Mouse (Mus musculus) liver, adult 2 months (tissue): ENCODE measurements at regions not wholly inside any gene's neighbourhood (a gene's known extent, or its start where the extent isn't known, plus 50 kb on each side); places are given as distances from the start of the nearest gene placed in this dataset.

Experiments used
- DNase-seq: peaks from one replicate; pipeline ENCODE4 v3.0.0-alpha.2; 2011; ENCODE audit warnings: low read depth, low spot score; ENCODE audit errors: extremely low read depth
- H3K27ac ChIP-seq: fragments of 200-500 bp; replicated peaks from 2 replicates; pipeline ENCODE4 v1.5.1; 2012; ENCODE audit warnings: low read depth, mild to moderate bottlenecking, control low read depth, inconsistent platforms, low read length; ENCODE audit not compliant: insufficient read depth
- H3K27me3 ChIP-seq: fragments of 200-500 bp; 2 replicates; pipeline ENCODE4 v1.6.1; 2012; ENCODE audit warnings: mild to moderate bottlenecking, moderate library complexity, low read length, inconsistent platforms; ENCODE audit not compliant: control insufficient read depth, insufficient read depth
- H3K36me3 ChIP-seq: fragments of 200-500 bp; 2 replicates; pipeline ENCODE4 v1.6.1; 2012; ENCODE audit warnings: low read length, inconsistent platforms; ENCODE audit not compliant: control insufficient read depth, insufficient read depth
- H3K4me1 ChIP-seq: fragments of 200-500 bp; 2 replicates; pipeline ENCODE4 v1.6.1; 2011; ENCODE audit warnings: low read length; ENCODE audit not compliant: control insufficient read depth, insufficient read depth
- H3K4me3 ChIP-seq: fragments of 200-500 bp; 2 replicates; pipeline ENCODE4 v1.5.1; 2011; ENCODE audit warnings: low read depth, mild to moderate bottlenecking, control low read depth, low read length, moderate library complexity; ENCODE audit not compliant: insufficient read depth
- H3K79me2 ChIP-seq: fragments of 200-500 bp; 2 replicates; pipeline ENCODE4 v1.6.1; 2012; ENCODE audit warnings: inconsistent platforms, mild to moderate bottlenecking, low read length, moderate library complexity; ENCODE audit not compliant: control insufficient read depth, insufficient read depth
- H3K9ac ChIP-seq: fragments of 200-500 bp; 2 replicates; pipeline ENCODE4 v1.6.1; 2012; ENCODE audit warnings: low read depth, mild to moderate bottlenecking, control low read depth, inconsistent platforms, low read length
- CTCF ChIP-seq: fragments of 200-500 bp; IDR thresholded peaks from 2 replicates; pipeline ENCODE4 v1.5.1; 2011; ENCODE audit warnings: low read depth, low read length, control low read depth
- POLR2A ChIP-seq: fragments of 200-500 bp; IDR thresholded peaks from 2 replicates; pipeline ENCODE4 v1.6.1; 2011; ENCODE audit warnings: low read length, control low read depth; ENCODE audit not compliant: insufficient read depth; ENCODE audit errors: extremely low read depth
- WGBS: fragments of 180-500 bp; shearing (Covaris S2); methylation state at CpG from one replicate; pipeline ENCODE4 v1.1.7; 2018; 5-methylcytosine and 5-hydroxymethylcytosine counted together

DNA sequence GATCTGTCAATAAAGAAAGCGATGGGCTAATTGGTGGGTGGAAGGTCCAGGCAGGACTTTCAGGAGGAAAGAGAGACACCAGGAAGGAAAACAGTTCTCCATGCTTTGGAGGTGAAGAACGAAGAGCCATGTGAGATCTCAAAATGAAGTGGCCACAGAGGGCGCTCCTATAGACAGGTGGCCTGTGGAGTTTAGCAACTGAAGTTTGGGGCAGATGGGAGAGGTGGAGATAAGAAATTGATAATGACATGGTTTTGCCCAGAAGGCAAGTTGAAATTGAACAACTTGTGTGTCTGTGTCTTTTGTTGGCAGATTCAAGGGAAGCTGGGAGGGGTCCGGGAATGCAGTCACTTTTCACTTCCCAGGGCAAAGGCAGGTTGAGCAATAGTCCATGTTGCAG is 170.2 kb upstream of the P2ry1 start:
- no peak for DNase-seq
- no peaks in the 10 kb centered on the region for H3K79me2 ChIP-seq
- H3K36me3 ChIP-seq: no peaks in the 10 kb centered on the region

DNA sequence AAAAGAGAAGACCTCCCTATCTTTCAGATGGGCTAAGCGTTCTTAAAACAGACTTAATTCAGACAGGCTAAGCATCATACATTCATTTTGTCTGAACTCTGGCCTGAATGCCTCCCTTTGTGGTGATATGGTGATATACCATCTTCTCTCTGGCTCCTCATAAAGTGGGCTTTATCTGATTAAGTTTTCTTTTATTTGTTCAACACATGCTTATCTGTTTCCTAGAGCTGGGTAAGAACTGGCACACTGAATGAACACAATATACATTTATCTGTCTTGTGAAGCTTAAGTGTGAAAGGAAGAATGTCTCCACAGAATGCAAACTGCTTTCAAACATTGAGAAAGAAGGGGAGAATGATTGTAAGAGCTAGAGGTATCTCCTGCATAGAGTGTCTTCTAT is 160.7 kb upstream of the P2ry1 start:
- no peak overlapping the region for H3K4me3 ChIP-seq
- no peak for TF ChIP-seq POLR2A
- TF ChIP-seq CTCF: no peak
- WGBS: 100% methylated on average over 1 of the region's 1 CpGs

More for the DNA sequence above, 170.2 kb upstream of the P2ry1 start:
- H3K4me3 ChIP-seq: no peak overlapping the region
- H3K9ac ChIP-seq: no peak overlapping the region
- H3K27me3 ChIP-seq: no peaks in the 10 kb centered on the region
- no peak for TF ChIP-seq POLR2A
- no peak for TF ChIP-seq CTCF
- H3K27ac ChIP-seq: no peak overlapping the region
- 90% methylated on average over 4 of the region's 4 CpGs for WGBS
- H3K4me1 ChIP-seq: no peaks in the 10 kb centered on the region

DNA sequence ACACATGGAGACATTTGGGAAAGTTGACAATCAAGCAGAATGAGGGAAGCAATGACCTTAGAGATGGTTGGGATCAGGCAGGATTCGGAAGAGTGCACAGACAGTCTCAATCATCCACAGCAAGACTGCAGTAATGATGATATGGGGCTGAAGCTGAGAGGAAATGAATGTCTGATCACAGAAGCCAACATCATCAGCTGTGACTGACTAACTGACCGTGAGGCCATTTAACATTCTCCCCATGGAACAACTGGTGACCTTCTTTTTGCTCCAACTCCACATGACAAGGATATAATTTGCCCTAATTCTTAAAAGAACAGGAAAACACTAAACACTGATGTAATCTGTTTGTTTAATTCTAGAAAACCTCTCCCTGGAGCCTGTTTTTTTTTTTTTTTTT is 157.3 kb upstream of the P2ry1 start:
- H3K9ac ChIP-seq: no peak overlapping the region
- no peaks in the 10 kb centered on the region for H3K4me1 ChIP-seq
- no peak overlapping the region for H3K4me3 ChIP-seq
- no peaks in the 10 kb centered on the region for H3K36me3 ChIP-seq
- DNase-seq: peak; percentile 57
- no peak overlapping the region for H3K27ac ChIP-seq
- H3K27me3 ChIP-seq: no peaks in the 10 kb centered on the region
- 83% methylated on average over 2 of the region's 2 CpGs for WGBS
- TF ChIP-seq CTCF (no peak), POLR2A (no peak)
- H3K79me2 ChIP-seq: no peaks in the 10 kb centered on the region

More for the DNA sequence above, 160.7 kb upstream of the P2ry1 start:
- no peaks in the 10 kb centered on the region for H3K4me1 ChIP-seq
- no peaks in the 10 kb centered on the region for H3K27me3 ChIP-seq
- no peak overlapping the region for H3K9ac ChIP-seq
- DNase-seq: no peak
- H3K27ac ChIP-seq: no peak overlapping the region
- H3K79me2 ChIP-seq: no peaks in the 10 kb centered on the region
- H3K36me3 ChIP-seq: no peaks in the 10 kb centered on the region

DNA sequence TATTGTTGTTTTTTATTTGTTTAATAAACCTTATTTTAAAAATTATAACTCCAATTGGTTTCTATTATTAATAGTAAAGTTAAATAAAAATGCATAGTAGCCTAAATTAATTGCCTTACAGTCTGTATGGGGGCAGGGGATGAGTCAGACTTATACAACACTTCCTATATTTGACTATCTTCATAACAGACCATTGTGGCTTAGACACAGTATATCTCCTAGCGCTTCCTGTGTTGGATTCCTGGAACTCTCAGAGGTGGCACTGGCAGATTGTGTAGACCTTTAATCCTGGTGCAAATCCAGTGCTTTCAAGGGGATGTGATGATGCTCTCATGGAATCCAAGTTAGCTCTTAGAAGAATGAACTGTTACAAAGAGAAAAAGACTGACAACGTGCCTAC is 154.2 kb upstream of the P2ry1 start:
- 90% methylated on average over 2 of the region's 2 CpGs for WGBS

GRCm38 (mm10) chr3:60853773-60854172 is 148.8 kb upstream of the P2ry1 start:
- no peak for DNase-seq
- TF ChIP-seq POLR2A (no peak), CTCF (no peak)
- Histone ChIP-seq H3K36me3 (no peaks in the 10 kb centered on the region), H3K9ac (no peak overlapping the region), H3K4me1 (peaks cover 3% of the 10 kb centered on the region; the same call in 1 of the 2 replicates), H3K4me3 (no peak overlapping the region), H3K27me3 (no peaks in the 10 kb centered on the region), H3K27ac (no peak overlapping the region), H3K79me2 (no peaks in the 10 kb centered on the region)
- 79% methylated on average over 5 of the region's 5 CpGs for WGBS

More for the DNA sequence above, 154.2 kb upstream of the P2ry1 start:
- Histone ChIP-seq H3K27me3 (no peaks in the 10 kb centered on the region), H3K9ac (no peak overlapping the region), H3K36me3 (no peaks in the 10 kb centered on the region), H3K4me1 (no peaks in the 10 kb centered on the region), H3K79me2 (no peaks in the 10 kb centered on the region), H3K4me3 (no peak overlapping the region), H3K27ac (no peak overlapping the region)
- TF ChIP-seq CTCF: no peak
- no peak for TF ChIP-seq POLR2A
- no peak for DNase-seq

- no peak overlapping the region for H3K27ac ChIP-seq
- no peak for TF ChIP-seq CTCF
- no peak for TF ChIP-seq POLR2A
- no peak for DNase-seq
- H3K27me3 ChIP-seq: no peaks in the 10 kb centered on the region
- H3K4me3 ChIP-seq: no peak overlapping the region
- H3K36me3 ChIP-seq: no peaks in the 10 kb centered on the region
- 69% methylated on average over 2 of the region's 2 CpGs for WGBS
- peaks cover 6% of the 10 kb centered on the region for H3K4me1 ChIP-seq
- no peak overlapping the region for H3K9ac ChIP-seq
- H3K79me2 ChIP-seq: no peaks in the 10 kb centered on the region
Observed at GRCm38 (mm10) chr3:60855734-60856133, 146.9 kb upstream of the P2ry1 start.
